Mouse (Mus musculus) G1E-ER4 (cell line): Measurements from ENCODE around the gene Egln3. TPM values are rescaled to one million over a fixed set of nuclear protein-coding genes. Genes with fewer than 3 reads are reported as not detected.

ENCODE experiments used
- GATA1 ChIP-seq: IDR thresholded peaks from one replicate; pipeline ENCODE4 v1.8.0; 2012; ENCODE audit warnings: low read length, inconsistent platforms
- polyA plus RNA-seq: library from polyadenylated mRNA; stranded (reverse); fragments of >175 nt; gene quantifications from 2 replicates; pipeline ENCODE4 v1.2.3, GENCODE M21; 2012

Gene Egln3
- polyA plus RNA-seq = not detected in 2 replicates

GRCm38 (mm10) chr12:54203656-54204045 is at the start of gene Egln3:
Gene Egln3, minus strand, starts transcription at chr12:54203860.
- no peak for TF ChIP-seq GATA1

DNA sequence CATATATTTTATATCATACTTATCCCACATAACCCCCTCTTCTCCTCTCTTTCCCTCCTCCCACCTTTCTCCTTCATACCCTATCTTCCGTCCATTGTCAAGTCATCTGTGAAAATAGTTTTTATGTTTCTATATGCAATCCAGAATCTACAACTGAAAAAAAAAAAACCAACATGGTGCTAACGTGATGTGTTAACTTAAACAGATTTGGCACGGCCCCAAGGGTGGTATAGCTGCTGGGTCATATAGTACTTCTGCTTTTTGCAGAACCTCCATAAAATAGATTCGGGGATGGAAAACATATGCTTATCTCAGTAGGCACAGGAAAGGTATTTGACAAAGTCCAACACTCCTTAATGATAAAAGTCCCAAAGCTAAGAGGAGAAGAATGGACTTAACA is 49.8 kb upstream of the Egln3 start:
- no peak for TF ChIP-seq GATA1

- TF ChIP-seq GATA1 = no peak
Observed at GRCm38 (mm10) chr12:54251942-54252400, 48.3 kb upstream of the Egln3 start.

DNA sequence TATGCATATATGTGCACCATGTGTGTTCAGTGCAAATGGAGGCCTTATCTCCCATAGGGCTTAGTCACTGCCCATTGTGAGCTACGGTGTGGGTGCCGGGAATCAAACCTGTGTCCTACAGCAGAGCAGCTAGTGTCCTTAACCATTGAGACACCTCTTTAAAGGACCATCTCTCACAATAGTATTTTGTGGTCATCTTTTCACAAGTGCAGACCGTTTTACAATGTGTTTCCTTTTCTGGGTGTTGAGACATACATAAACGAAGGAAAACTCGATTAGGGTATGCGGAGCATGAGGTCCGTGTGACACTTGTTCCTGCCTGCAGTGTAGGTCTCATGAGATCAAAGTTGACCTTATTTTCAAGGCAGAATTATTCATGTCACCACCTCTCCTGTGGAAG is 44.2 kb upstream of the Egln3 start:
- TF ChIP-seq GATA1 = no peak

- no peak for TF ChIP-seq GATA1
Observed at GRCm38 (mm10) chr12:54243158-54243557, 39.5 kb upstream of the Egln3 start.

GRCm38 (mm10) chr12:54241976-54242375 is 38.3 kb upstream of the Egln3 start:
- TF ChIP-seq GATA1 = no peak

DNA sequence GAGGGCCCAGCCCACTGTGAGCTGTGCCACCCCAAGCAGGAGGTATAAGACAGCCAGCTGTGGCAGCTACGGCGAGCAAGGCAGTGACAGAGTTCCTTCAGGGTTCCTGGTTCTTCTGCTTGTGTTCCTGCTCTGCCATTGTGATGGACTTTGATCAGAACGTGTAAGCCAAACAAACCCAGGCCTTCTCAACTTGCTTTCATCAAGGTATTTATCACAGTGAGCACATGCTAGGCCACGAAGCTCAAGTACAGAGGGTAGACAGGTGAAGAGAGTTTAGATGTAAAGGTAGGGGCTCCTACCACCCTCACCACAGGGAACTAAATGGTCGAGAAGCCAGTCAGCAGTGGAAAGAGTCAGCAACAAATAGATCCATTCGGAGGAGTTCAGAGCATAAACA is 30.1 kb upstream of the Egln3 start:
- TF ChIP-seq GATA1 = no peak

- no peak for TF ChIP-seq GATA1
Observed at GRCm38 (mm10) chr12:54232996-54233603, 29.4 kb upstream of the Egln3 start.

DNA sequence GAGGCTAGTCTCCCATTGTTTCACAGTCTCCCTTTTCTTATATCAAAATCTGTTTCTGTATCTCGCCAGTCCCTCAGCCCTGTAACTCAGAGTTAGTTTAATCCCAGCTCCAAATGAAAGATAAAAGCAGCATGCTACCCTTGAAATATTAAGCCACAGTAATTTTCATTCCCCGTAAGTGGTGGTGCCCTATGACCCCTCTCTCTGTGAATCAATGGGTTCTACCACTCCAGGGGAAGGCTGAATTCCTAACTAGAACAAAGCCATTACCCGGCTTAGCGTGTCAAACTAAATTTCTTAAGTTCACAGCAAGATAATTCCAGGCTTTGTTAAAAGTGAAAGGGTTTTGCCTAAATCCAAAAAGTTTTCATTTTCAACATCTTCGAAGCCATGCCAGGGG is 28.8 kb upstream of the Egln3 start:
- TF ChIP-seq GATA1 = no peak

DNA sequence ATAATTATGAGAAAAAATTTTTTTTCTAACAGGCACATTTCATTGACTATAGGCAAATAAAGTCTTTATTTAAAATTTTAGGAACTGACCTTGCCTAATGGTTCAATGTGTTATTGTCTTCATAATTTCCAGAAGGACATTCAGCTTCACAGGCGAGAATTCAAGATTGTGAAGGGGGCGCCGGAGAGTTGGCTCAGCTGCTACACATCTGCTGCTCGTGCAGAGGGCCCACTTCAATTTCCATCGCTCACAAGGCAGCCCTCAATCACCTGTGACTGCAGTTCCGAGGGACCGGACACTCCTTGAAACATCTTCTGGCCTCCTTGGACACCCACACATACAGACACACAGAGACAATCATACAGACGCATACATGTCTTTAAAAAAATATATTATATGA is 23.9 kb upstream of the Egln3 start:
- no peak for TF ChIP-seq GATA1

- no peak for TF ChIP-seq GATA1
Observed at GRCm38 (mm10) chr12:54226341-54226740, 22.7 kb upstream of the Egln3 start.

DNA sequence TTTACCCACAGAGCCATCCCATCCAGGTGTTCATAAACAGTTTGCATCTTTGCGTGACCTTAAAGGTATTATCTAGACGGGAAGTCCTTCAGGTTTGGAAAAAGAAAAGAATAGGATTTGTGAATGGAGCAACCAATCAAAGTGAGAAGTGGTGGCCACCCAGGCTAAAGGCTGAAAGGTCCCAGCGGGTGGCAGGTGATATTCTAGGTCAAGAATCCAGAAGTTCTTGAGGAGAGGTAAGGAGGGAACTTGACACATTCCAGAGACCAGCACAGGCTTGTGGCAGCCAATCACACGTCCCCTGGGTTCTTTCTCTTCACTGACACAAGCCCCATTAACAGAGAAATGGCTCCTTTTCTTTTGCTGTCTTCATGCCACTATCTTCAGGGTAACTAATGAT is 21.9 kb upstream of the Egln3 start:
- no peak for TF ChIP-seq GATA1

DNA sequence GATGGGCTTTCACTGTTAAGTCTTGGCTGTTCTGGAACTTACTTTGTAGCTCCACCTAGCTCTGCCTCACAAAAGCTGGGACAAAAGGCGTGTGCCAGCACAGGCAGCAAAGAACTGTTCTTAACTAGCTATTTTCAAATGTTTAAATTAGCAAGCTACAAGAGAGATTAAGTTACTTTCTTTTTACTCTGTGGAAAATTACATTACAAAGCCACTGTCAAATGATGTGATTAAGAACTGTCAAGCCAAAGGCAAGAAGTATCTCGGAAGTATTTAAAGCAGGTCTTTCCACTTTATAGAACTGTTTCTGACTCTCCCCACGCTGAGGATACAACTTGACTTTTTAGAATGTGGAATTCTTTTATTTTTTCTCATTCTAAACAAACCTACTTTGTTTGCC is 21.4 kb upstream of the Egln3 start:
- no peak for TF ChIP-seq GATA1

DNA sequence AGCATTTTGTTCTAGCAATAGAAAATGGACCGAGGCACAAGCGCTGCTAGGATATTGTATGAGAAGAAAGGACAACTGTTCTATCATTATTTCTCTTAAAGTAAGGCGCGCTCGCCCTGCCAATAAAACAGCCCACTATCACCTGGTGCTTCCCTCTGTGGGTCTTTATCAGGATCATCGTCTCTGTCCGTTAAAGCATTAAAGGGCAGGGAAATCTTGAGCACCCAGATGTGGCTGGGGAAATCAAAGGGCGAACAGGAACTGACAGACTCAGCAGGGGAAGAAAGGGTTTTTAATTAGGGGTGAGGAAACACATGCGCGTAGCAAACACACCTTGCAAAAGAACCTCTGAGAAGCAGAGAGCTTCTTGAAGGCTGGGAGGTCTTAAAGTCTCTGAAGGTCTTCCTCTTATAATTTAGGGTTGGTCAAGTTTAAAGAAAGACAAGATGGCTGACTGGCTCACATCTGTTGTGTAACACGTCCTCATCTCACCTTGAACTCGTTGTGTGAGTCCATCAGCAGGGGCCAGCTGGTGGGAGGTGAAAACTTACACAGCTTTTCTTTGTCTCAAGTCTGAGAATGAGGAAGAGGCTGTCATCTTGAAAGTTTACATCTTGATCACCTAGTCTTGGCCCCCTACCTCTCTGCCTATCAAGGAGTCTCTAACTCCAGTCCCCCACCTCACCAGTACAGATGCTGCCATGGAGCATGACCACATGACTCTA is 18.5 kb upstream of the Egln3 start:
- TF ChIP-seq GATA1 = no peak

GRCm38 (mm10) chr12:54216673-54217072 is 13.0 kb upstream of the Egln3 start:
- TF ChIP-seq GATA1 = no peak

- no peak for TF ChIP-seq GATA1
Observed at GRCm38 (mm10) chr12:54214426-54214825, 10.8 kb upstream of the Egln3 start.

DNA sequence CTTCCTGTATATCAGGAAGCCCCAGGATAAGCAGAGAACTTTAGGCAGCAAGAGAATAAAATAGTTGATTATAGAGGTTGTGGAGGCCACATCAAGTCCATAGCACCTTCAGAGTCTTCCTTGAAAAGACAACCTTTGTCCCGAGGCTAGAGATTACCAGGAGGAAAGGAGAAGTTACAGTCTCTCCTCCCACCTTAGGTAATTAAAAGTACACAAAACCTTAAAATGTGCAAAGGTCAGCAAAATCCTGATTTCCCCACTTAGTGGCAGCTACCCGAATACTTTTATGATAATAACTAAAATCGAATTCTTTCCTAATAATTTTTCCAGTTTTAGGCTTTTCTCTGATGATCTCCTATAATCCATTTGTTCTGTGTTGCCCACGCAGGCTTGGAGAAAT is 10.2 kb upstream of the Egln3 start:
- no peak for TF ChIP-seq GATA1

- no peak for TF ChIP-seq GATA1
Observed at GRCm38 (mm10) chr12:54213230-54213629, 9.6 kb upstream of the Egln3 start.
